Mouse (Mus musculus) erythroblast, embryonic 14.5 days (primary cell): Measurements from ENCODE around the gene Lmo4. TPM values are rescaled to one million over a fixed set of nuclear protein-coding genes. Genes with fewer than 3 reads are reported as not detected.
A peak's percentile ranks its signal among the peaks of the same experiment; 100 is the strongest.

ENCODE experiments used
- H3K27me3 ChIP-seq: 2 replicates; pipeline ENCODE4 v1.6.1; 2012; ENCODE audit warnings: inconsistent platforms; ENCODE audit not compliant: control insufficient read depth
- H3K36me3 ChIP-seq: 2 replicates; pipeline ENCODE4 v1.6.1; 2012; ENCODE audit warnings: mild to moderate bottlenecking, inconsistent platforms; ENCODE audit not compliant: control insufficient read depth
- H3K4me1 ChIP-seq: 2 replicates; pipeline ENCODE4 v1.6.1; 2012; ENCODE audit warnings: inconsistent platforms; ENCODE audit not compliant: control insufficient read depth
- H3K4me3 ChIP-seq: replicated peaks from 2 replicates; pipeline ENCODE3; 2012; ENCODE audit warnings: moderate library complexity, mild to moderate bottlenecking, inconsistent platforms
- H3K9me3 ChIP-seq: 2 replicates; pipeline ENCODE4 v1.6.1; 2012; ENCODE audit warnings: low read length, inconsistent platforms, mixed read lengths; ENCODE audit not compliant: control insufficient read depth
- GATA1 ChIP-seq: IDR thresholded peaks from 2 replicates; pipeline ENCODE4 v1.6.1; 2012; ENCODE audit warnings: low read length, inconsistent platforms, mixed read lengths
- TAL1 ChIP-seq: IDR thresholded peaks from 3 replicates; pipeline ENCODE4 v1.6.1; 2012; ENCODE audit warnings: low read length, inconsistent platforms, mixed read lengths
- polyA plus RNA-seq: library from polyadenylated mRNA; stranded (reverse); fragments of >175 nt; gene quantifications from 2 replicates; pipeline ENCODE4 v1.2.3, GENCODE M21; 2012

The Lmo4 gene
- polyA plus RNA-seq, 1 experiment, result 1.6 TPM

GRCm38 (mm10) chr3:144206261-144206660, 1.2 kb upstream of the Lmo4 start:
- TF ChIP-seq GATA1 (no peak), TAL1 (no peak)

GRCm38 (mm10) chr3:144205351-144206153, 532 bp upstream of the Lmo4 start:
- TF ChIP-seq TAL1, result no peak
- no peaks in the 10 kb centered on the region for H3K9me3 ChIP-seq
- no peaks in the 10 kb centered on the region for H3K36me3 ChIP-seq

More at GRCm38 (mm10) chr3:144206261-144206660, 1.2 kb upstream of the Lmo4 start:
- Histone ChIP-seq H3K4me1 (peaks cover 43% of the 10 kb centered on the region), H3K9me3 (no peaks in the 10 kb centered on the region), H3K36me3 (no peaks in the 10 kb centered on the region), H3K4me3 (no peak overlapping the region), H3K27me3 (peaks cover 9% of the 10 kb centered on the region)

GRCm38 (mm10) chr3:144203988-144204412, 1.0 kb downstream of the Lmo4 start:
- Histone ChIP-seq H3K27me3 (peaks cover 9% of the 10 kb centered on the region), H3K4me3 (peak overlapping the region; percentile 69), H3K9me3 (no peaks in the 10 kb centered on the region), H3K4me1 (peaks cover 63% of the 10 kb centered on the region), H3K36me3 (no peaks in the 10 kb centered on the region)
- TF ChIP-seq GATA1 (no peak), TAL1 (no peak)

More at GRCm38 (mm10) chr3:144205351-144206153, 532 bp upstream of the Lmo4 start:
- Histone ChIP-seq H3K27me3 (peaks cover 9% of the 10 kb centered on the region), H3K4me3 (peak overlapping the region; percentile 69), H3K4me1 (peaks cover 49% of the 10 kb centered on the region)

GRCm38 (mm10) chr3:144203259-144203987, 1.6 kb downstream of the Lmo4 start:
- H3K4me1 ChIP-seq, result peaks cover 68% of the 10 kb centered on the region
- peak overlapping the region; percentile 69 for H3K4me3 ChIP-seq
- H3K36me3 ChIP-seq, result no peaks in the 10 kb centered on the region
- TF ChIP-seq TAL1 (no peak), GATA1 (no peak)
- no peaks in the 10 kb centered on the region for H3K9me3 ChIP-seq
- peaks cover 13% of the 10 kb centered on the region for H3K27me3 ChIP-seq

GRCm38 (mm10) chr3:144202574-144203258, 2.3 kb downstream of the Lmo4 start:
- peaks cover 14% of the 10 kb centered on the region for H3K27me3 ChIP-seq
- no peaks in the 10 kb centered on the region for H3K36me3 ChIP-seq
- peaks cover 72% of the 10 kb centered on the region for H3K4me1 ChIP-seq
- TF ChIP-seq TAL1 (no peak), GATA1 (no peak)
- H3K9me3 ChIP-seq, result no peaks in the 10 kb centered on the region
- peak overlapping the region; percentile 69 for H3K4me3 ChIP-seq

GRCm38 (mm10) chr3:144201794-144202573, 3.0 kb downstream of the Lmo4 start:
- H3K9me3 ChIP-seq, result no peaks in the 10 kb centered on the region
- TF ChIP-seq GATA1 (no peak), TAL1 (no peak)
- peaks cover 74% of the 10 kb centered on the region for H3K4me1 ChIP-seq
- H3K36me3 ChIP-seq, result no peaks in the 10 kb centered on the region; the same call in 1 of the 2 replicates
- peaks cover 14% of the 10 kb centered on the region for H3K27me3 ChIP-seq
- H3K4me3 ChIP-seq, result peak overlapping the region; percentile 69

GRCm38 (mm10) chr3:144185327-144186152, 19.5 kb downstream of the Lmo4 start:
- H3K27me3 ChIP-seq, result no peaks in the 10 kb centered on the region
- H3K9me3 ChIP-seq, result no peaks in the 10 kb centered on the region
- H3K36me3 ChIP-seq, result peaks cover 40% of the 10 kb centered on the region
- no peak for TF ChIP-seq TAL1
- TF ChIP-seq GATA1, result no peak
- H3K4me3 ChIP-seq, result no peak overlapping the region
- H3K4me1 ChIP-seq, result no peaks in the 10 kb centered on the region

- Histone ChIP-seq H3K4me3 (no peak overlapping the region), H3K27me3 (no peaks in the 10 kb centered on the region), H3K4me1 (no peaks in the 10 kb centered on the region), H3K36me3 (peaks cover 34% of the 10 kb centered on the region), H3K9me3 (no peaks in the 10 kb centered on the region)
- TF ChIP-seq TAL1 (no peak), GATA1 (no peak)
These were observed 20.1 kb downstream of the Lmo4 start for GRCm38 (mm10) chr3:144184918-144185317.
